Comparison of ENCODE assay signal across 10 mouse cellular contexts in the genomic region with DNA sequence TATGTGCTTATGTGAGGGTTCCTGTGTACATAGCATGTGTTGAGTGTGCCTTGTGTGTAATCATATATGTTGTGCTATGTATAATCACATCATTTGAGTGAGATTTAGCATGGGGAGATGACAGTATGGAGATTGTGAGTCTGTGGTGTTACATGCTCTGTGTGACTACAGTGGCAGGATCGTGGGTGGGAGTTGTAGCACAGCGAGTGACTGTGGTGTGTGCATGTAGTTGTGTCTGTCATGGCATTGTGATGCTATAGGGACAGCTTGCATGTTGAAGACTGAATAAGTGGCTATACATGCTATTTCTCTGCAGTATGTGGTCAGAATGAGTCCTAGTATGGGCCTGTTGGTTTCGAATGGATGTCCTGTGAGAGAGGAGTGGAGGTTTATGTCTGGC. TPM values are rescaled to one million over a fixed set of nuclear protein-coding genes. Genes with fewer than 3 reads are reported as not detected.
DNase-seq lines count a peak whose midpoint lies in the region; ATAC-seq and TF ChIP-seq lines count a peak whose summit lies in the region.
"Had no signal": no experiment of that assay in that cellular context is flagged by ENCODE, and none has a peak within 500 bp of the region (broad histone marks: within the 10 kb centered on the region; RNA-seq: fewer than 3 reads in every experiment).

No protein-coding gene starts in this region.

- H3K4me1 ChIP-seq in embryonic facial prominence, embryonic 14.5 days (ENCODE audit: control insufficient read depth, insufficient read depth, low read length): no peaks in the 10 kb centered on the region
- H3K4me1 ChIP-seq in hindbrain, embryonic 14.5 days (replicated peaks; ENCODE audit: control insufficient read depth, insufficient read depth, low read length): peaks cover 14% of the 10 kb centered on the region; the same call in 1 of the 2 replicates
- H3K4me1 ChIP-seq in midbrain, postnatal 0 days (ENCODE audit: insufficient read depth, low read length): no peaks in the 10 kb centered on the region

- peak overlapping the region; percentile 86 for H3K27ac ChIP-seq in layer of hippocampus, adult 2 months
- no peak overlapping the region for H3K27ac ChIP-seq in embryonic facial prominence, embryonic 14.5 days (replicated peaks; ENCODE audit: low read depth, low read length)
- no peak overlapping the region for H3K27ac ChIP-seq in hindbrain, embryonic 14.5 days
- no peak overlapping the region for H3K27ac ChIP-seq in midbrain, postnatal 0 days (ENCODE audit: low read depth, low read length)

- TF ChIP-seq CTCF in layer of hippocampus, adult 2 months (conservative IDR thresholded peaks at IDR 0.05): no peak
- no peak for TF ChIP-seq CTCF in midbrain, postnatal 0 days (IDR thresholded peaks at IDR 0.05)

- H3K9ac ChIP-seq in embryonic facial prominence, embryonic 14.5 days (ENCODE audit: low read depth, low read length): no peak overlapping the region
- no peak overlapping the region for H3K9ac ChIP-seq in hindbrain, embryonic 14.5 days
- H3K9ac ChIP-seq in midbrain, postnatal 0 days (replicated peaks; ENCODE audit: low read length, poor library complexity, severe bottlenecking): no peak overlapping the region
- H3K9ac ChIP-seq: heart, embryonic 12.5 days had no signal

- peak overlapping the region; percentile 98 for H3K4me2 ChIP-seq in embryonic facial prominence, embryonic 14.5 days (ENCODE audit: low read depth, low read length)
- peak overlapping the region; percentile 100 for H3K4me2 ChIP-seq in hindbrain, embryonic 14.5 days (replicated peaks)
- H3K4me2 ChIP-seq in midbrain, postnatal 0 days (ENCODE audit: low read depth, low read length, poor library complexity, severe bottlenecking): peak overlapping the region; percentile 99

- WGBS in embryonic facial prominence, embryonic 14.5 days: 83% methylated on average over 3 of the region's 3 CpGs
- 87% methylated on average over 3 of the region's 3 CpGs for WGBS in hindbrain, embryonic 14.5 days
- WGBS in midbrain, postnatal 0 days: 86% methylated on average over 3 of the region's 3 CpGs

- H3K36me3 ChIP-seq in embryonic facial prominence, embryonic 14.5 days (ENCODE audit: control insufficient read depth, insufficient read depth, low read length): no peaks in the 10 kb centered on the region
- no peaks in the 10 kb centered on the region for H3K36me3 ChIP-seq in hindbrain, embryonic 14.5 days (replicated peaks; ENCODE audit: control insufficient read depth, insufficient read depth)
- no peaks in the 10 kb centered on the region for H3K36me3 ChIP-seq in midbrain, postnatal 0 days (ENCODE audit: insufficient read depth, low read length)
- H3K36me3 ChIP-seq: heart, embryonic 12.5 days had no signal

- peaks cover 22% of the 10 kb centered on the region for H3K27me3 ChIP-seq in embryonic facial prominence, embryonic 14.5 days (replicated peaks; ENCODE audit: control insufficient read depth, insufficient read depth, low read length)
- H3K27me3 ChIP-seq in hindbrain, embryonic 14.5 days (ENCODE audit: control insufficient read depth, insufficient read depth, low read length): peaks cover 19% of the 10 kb centered on the region
- H3K27me3 ChIP-seq in midbrain, postnatal 0 days (ENCODE audit: insufficient read depth, low read length): 0 out of 2 replicates have a peak, but pooled peaks cover 5% of the 10 kb centered on the region

- H3K9me3 ChIP-seq in embryonic facial prominence, embryonic 14.5 days (ENCODE audit: control insufficient read depth, low read length): no peaks in the 10 kb centered on the region
- no peaks in the 10 kb centered on the region for H3K9me3 ChIP-seq in hindbrain, embryonic 14.5 days (ENCODE audit: control insufficient read depth, low read length)
- H3K9me3 ChIP-seq in midbrain, postnatal 0 days (ENCODE audit: low read length): no peaks in the 10 kb centered on the region
- H3K9me3 ChIP-seq: heart, embryonic 12.5 days had no signal

- H3K4me3 ChIP-seq in layer of hippocampus, adult 2 months: peak overlapping the region; percentile 67
- H3K4me3 ChIP-seq in embryonic facial prominence, embryonic 14.5 days (ENCODE audit: low read depth, low read length): peak overlapping the region; percentile 10; the same call in 1 of the 2 replicates
- peak overlapping the region; percentile 11; the same call in 1 of the 2 replicates for H3K4me3 ChIP-seq in hindbrain, embryonic 14.5 days (replicated peaks; ENCODE audit: low read length)
- no peak overlapping the region for H3K4me3 ChIP-seq in midbrain, postnatal 0 days (ENCODE audit: low read depth, low read length)

- DNase-seq in layer of hippocampus, adult 2 months (ENCODE audit: low spot score in 2 of 2): no peak
- DNase-seq in layer of hippocampus, adult 18-20 months (ENCODE audit: low spot score in 2 of 2): no peak
- no peak for DNase-seq in embryonic facial prominence, embryonic 14.5 days (ENCODE audit: low spot score)
- no peak for DNase-seq in hindbrain, embryonic 14.5 days (ENCODE audit: low spot score)
- DNase-seq in midbrain, postnatal 0 days (ENCODE audit: low spot score): no peak
- DNase-seq in left cerebral cortex, adult 8-10 months (ENCODE audit: low spot score in 2 of 2): no peak
- no peak for DNase-seq in testis, postnatal 10 days (ENCODE audit: low spot score)

- no peak for ATAC-seq in embryonic facial prominence, embryonic 14.5 days (ENCODE audit: low read depth)
- ATAC-seq in hindbrain, embryonic 14.5 days (ENCODE audit: low FRiP score): no peak
- no peak for ATAC-seq in midbrain, postnatal 0 days (ENCODE audit: low FRiP score)

RNA-seq across cellular contexts. Expression of gene Pde2a, which starts 31.2 kb away (rescaled TPM):
- 100 to 1,000 TPM; 300 to 318 TPM for total RNA-seq in layer of hippocampus, adult 2 months (2021)
- 100 to 1,000 TPM; 327 to 333 TPM for total RNA-seq in layer of hippocampus, adult 18-20 months (2021)
- 32.1 and 33.0 TPM in 2 replicates for polyA plus RNA-seq in embryonic facial prominence, embryonic 14.5 days (2014; fragmentation: Nextera tagmentation; extraction: Ambion mirVana)
- 25.9 and 26.6 TPM in 2 replicates for polyA plus RNA-seq in hindbrain, embryonic 14.5 days (2014; fragmentation: Nextera tagmentation; extraction: Ambion mirVana)
- total RNA-seq in midbrain, postnatal 0 days (2014; rRNA removed): 49.6 and 53.9 TPM in 2 replicates
- polyA plus RNA-seq in midbrain, postnatal 0 days (2015; fragmentation: Nextera tagmentation; extraction: Ambion mirVana): 31.4 and 33.8 TPM in 2 replicates
- 100 to 1,000 TPM; 370 to 394 (median 377) TPM for total RNA-seq in left cerebral cortex, adult 8-10 months (2022)

RNA-seq across cellular contexts. Expression of gene Gm45837, which starts 42.0 kb away (rescaled TPM):
- 1 to 10 TPM in 1 of 2 experiments, not detected in 1; 2.4 TPM for total RNA-seq in layer of hippocampus, adult 2 months (2021)
- 1 to 10 TPM in 1 of 2 experiments, not detected in 1; 2.0 TPM for total RNA-seq in layer of hippocampus, adult 18-20 months (2021)
- not detected in 2 replicates for polyA plus RNA-seq in embryonic facial prominence, embryonic 14.5 days (2014; fragmentation: Nextera tagmentation; extraction: Ambion mirVana)
- 1.3 TPM in 1 of 2 replicates, not detected in the other for polyA plus RNA-seq in hindbrain, embryonic 14.5 days (2014; fragmentation: Nextera tagmentation; extraction: Ambion mirVana)
- not detected in 2 replicates for total RNA-seq in midbrain, postnatal 0 days (2014; rRNA removed)
- polyA plus RNA-seq in midbrain, postnatal 0 days (2015; fragmentation: Nextera tagmentation; extraction: Ambion mirVana): 0.71 TPM in 1 of 2 replicates, not detected in the other
- total RNA-seq in left cerebral cortex, adult 8-10 months (2022): 1 to 10 TPM in 2 of 4 experiments, not detected in 2; 1.2 to 1.6 TPM
- total RNA-seq: left cerebral cortex, postnatal 14 days had no signal
- polyA plus RNA-seq: neural tube, embryonic 11.5 days had no signal
